Mouse (Mus musculus): Measurements from ENCODE around the gene Gm9049.
"Not testable (repeated sequence)": the region's sequence is repeated elsewhere in the genome, so short reads cannot be mapped to it uniquely, and the experiment has no call there.

GRCm38 (mm10) chr10:118332308-118332707 is 21.6 kb downstream of the Gm9049 start, which contains the start of gene Gm9044:
- not testable (repeated sequence) for TF ChIP-seq POLR2A (IDR thresholded peaks at IDR 0.05; ENCODE audit: low read depth, low read length); CTCF (IDR thresholded peaks at IDR 0.05; ENCODE audit: borderline replicate concordance, insufficient read depth, low read length)

Measured in embryonic fibroblast, embryonic 13.5 days (primary cell).